Mouse (Mus musculus) stomach, postnatal 0 days (tissue): ENCODE results near the gene Igll1. TPM values are rescaled to one million over a fixed set of nuclear protein-coding genes. Genes with fewer than 3 reads are reported as not detected.
A peak's percentile ranks its signal among the peaks of the same experiment; 100 is the strongest.

Experiments used
- ATAC-seq: fragments of 200-750 bp; cut with Nextera tagmentation; 2 replicates; pipeline ENCODE4 v1.8.0; 2017; ENCODE audit not compliant: low FRiP score, low TSS enrichment
- DNase-seq: peaks from one replicate; pipeline ENCODE4 v3.0.0-alpha.2; 2016; ENCODE audit warnings: low spot score
- H3K27ac ChIP-seq: fragments of 300-500 bp; sonication (generic); replicated peaks from 2 replicates; pipeline ENCODE4 v1.5.1; 2014; ENCODE audit warnings: mild to moderate bottlenecking, control low read depth
- H3K27me3 ChIP-seq: fragments of 300-500 bp; sonication (generic); 2 replicates; pipeline ENCODE4 v1.6.1; 2014; ENCODE audit warnings: low read length; ENCODE audit not compliant: control insufficient read depth, insufficient read depth
- H3K36me3 ChIP-seq: fragments of 300-500 bp; sonication (generic); 2 replicates; pipeline ENCODE4 v1.6.1; 2014; ENCODE audit warnings: low read length, mixed read lengths; ENCODE audit not compliant: control insufficient read depth, insufficient read depth
- H3K4me1 ChIP-seq: fragments of 300-500 bp; sonication (generic); replicated peaks from 2 replicates; pipeline ENCODE4 v1.6.1; 2014; ENCODE audit warnings: antibody characterized with exemption; ENCODE audit not compliant: control insufficient read depth, insufficient read depth
- H3K4me2 ChIP-seq: fragments of 300-500 bp; sonication (generic); replicated peaks from 2 replicates; pipeline ENCODE4 v1.6.1; 2014; ENCODE audit warnings: low read depth, mild to moderate bottlenecking, control low read depth, moderate library complexity
- H3K4me3 ChIP-seq: fragments of 300-500 bp; sonication (generic); 2 replicates; pipeline ENCODE4 v1.5.1; 2014; ENCODE audit warnings: low read depth, low read length, control low read depth
- H3K9ac ChIP-seq: fragments of 300-500 bp; sonication (generic); 2 replicates; pipeline ENCODE4 v1.6.1; 2014; ENCODE audit warnings: mild to moderate bottlenecking, low read length, control low read depth, mixed read lengths
- H3K9me3 ChIP-seq: fragments of 300-500 bp; sonication (generic); 2 replicates; pipeline ENCODE4 v1.6.1; 2016; ENCODE audit warnings: low read length; ENCODE audit not compliant: control insufficient read depth
- CTCF ChIP-seq: IDR thresholded peaks from 2 replicates; pipeline ENCODE4 v1.5.1; 2016; ENCODE audit warnings: antibody characterized with exemption, low read depth, mild to moderate bottlenecking, moderate library complexity
- EP300 ChIP-seq: optimal IDR thresholded peaks from 2 replicates; pipeline ENCODE3; 2016; ENCODE audit warnings: antibody characterized with exemption
- WGBS: fragments of 180-500 bp; shearing (Covaris S2); extraction: QIAGEN DNeasy Blood & Tissue Kit; methylation state at CpG from one replicate; pipeline ENCODE4 v1.1.7; 2014; 5-methylcytosine and 5-hydroxymethylcytosine counted together
- polyA plus RNA-seq: library from polyadenylated mRNA; unstranded; fragments of >200 nt; fragmentation: Nextera tagmentation; extraction: Ambion mirVana; gene quantifications from 2 replicates; pipeline ENCODE4 v1.2.1, GENCODE M21; 2015

Igll1 gene
- polyA plus RNA-seq, 1 experiment from 2014 or later, result not detected

- Histone ChIP-seq H3K4me1 (no peaks in the 10 kb centered on the region), H3K27ac (peak overlapping the region; percentile 75), H3K4me3 (peak overlapping the region; percentile 52), H3K9ac (peak overlapping the region; percentile 45), H3K27me3 (no peaks in the 10 kb centered on the region), H3K4me2 (peak overlapping the region; percentile 84), H3K9me3 (no peaks in the 10 kb centered on the region), H3K36me3 (peaks cover 7% of the 10 kb centered on the region)
- WGBS, result 21% methylated on average over 10 of the region's 10 CpGs
- DNase-seq, result no peak
- peak; percentile 8; the same call in 1 of the 2 replicates for ATAC-seq
- TF ChIP-seq EP300 (no peak), CTCF (no peak)
Observed at GRCm38 (mm10) chr16:16897056-16897584, 33.3 kb upstream of the Igll1 start.

GRCm38 (mm10) chr16:16896382-16897055 lies 32.7 kb upstream of the Igll1 start, which contains the start of gene Ppm1f:
TSS of gene Ppm1f (plus strand) at chr16:16896469.
- Histone ChIP-seq H3K4me1 (no peaks in the 10 kb centered on the region), H3K27ac (peak within 1 kb of the TSS; percentile 75), H3K9me3 (no peaks in the 10 kb centered on the region), H3K36me3 (peaks cover 7% of the 10 kb centered on the region), H3K9ac (peak within 1 kb of the TSS; percentile 45), H3K27me3 (no peaks in the 10 kb centered on the region), H3K4me3 (peak within 1 kb of the TSS; percentile 52), H3K4me2 (peak within 1 kb of the TSS; percentile 84)
- peak; percentile 95 for DNase-seq
- WGBS, result under 1% methylated on average over 29 of the region's 29 CpGs
- peak; percentile 93 for ATAC-seq
- no peak for TF ChIP-seq EP300
- peak; percentile 99 for TF ChIP-seq CTCF

- H3K36me3 ChIP-seq, result peaks cover 8% of the 10 kb centered on the region
- WGBS, result 30% methylated on average over 4 of the region's 4 CpGs
- H3K9me3 ChIP-seq, result no peaks in the 10 kb centered on the region
- TF ChIP-seq EP300 (no peak), CTCF (no peak)
- H3K27me3 ChIP-seq, result no peaks in the 10 kb centered on the region
- ATAC-seq, result no peak
- H3K4me1 ChIP-seq, result no peaks in the 10 kb centered on the region
- no peak overlapping the region for H3K9ac ChIP-seq
- H3K4me2 ChIP-seq, result no peak overlapping the region
- DNase-seq, result no peak
- H3K4me3 ChIP-seq, result no peak overlapping the region
- peak overlapping the region; percentile 61; the same call in 1 of the 2 replicates for H3K27ac ChIP-seq
Observed at GRCm38 (mm10) chr16:16896015-16896381, 32.2 kb upstream of the Igll1 start.

- H3K4me1 ChIP-seq, result no peaks in the 10 kb centered on the region
- H3K4me2 ChIP-seq, result no peak overlapping the region
- H3K4me3 ChIP-seq, result no peak overlapping the region
- H3K36me3 ChIP-seq, result peaks cover 33% of the 10 kb centered on the region
- no peaks in the 10 kb centered on the region for H3K27me3 ChIP-seq
- no peak for TF ChIP-seq EP300
- no peak for TF ChIP-seq CTCF
- 92% methylated on average over 7 of the region's 7 CpGs for WGBS
- H3K27ac ChIP-seq, result no peak overlapping the region
- no peaks in the 10 kb centered on the region for H3K9me3 ChIP-seq
- H3K9ac ChIP-seq, result no peak overlapping the region
- DNase-seq, result no peak
- ATAC-seq, result no peak
Observed at GRCm38 (mm10) chr16:16892366-16892765, 28.6 kb upstream of the Igll1 start.

GRCm38 (mm10) chr16:16888341-16888740 lies 24.6 kb upstream of the Igll1 start:
- 96% methylated on average over 1 of the region's 1 CpGs for WGBS
- no peak for TF ChIP-seq CTCF
- H3K9ac ChIP-seq, result no peak overlapping the region
- H3K9me3 ChIP-seq, result no peaks in the 10 kb centered on the region
- H3K4me3 ChIP-seq, result no peak overlapping the region
- no peaks in the 10 kb centered on the region for H3K4me1 ChIP-seq
- H3K27ac ChIP-seq, result no peak overlapping the region
- H3K4me2 ChIP-seq, result no peak overlapping the region
- H3K27me3 ChIP-seq, result no peaks in the 10 kb centered on the region
- ATAC-seq, result no peak
- no peak for DNase-seq
- H3K36me3 ChIP-seq, result peaks cover 53% of the 10 kb centered on the region

- Histone ChIP-seq H3K27ac (no peak overlapping the region), H3K9me3 (0 out of 2 replicates have a peak, but pooled peaks cover 4% of the 10 kb centered on the region), H3K36me3 (peaks cover 46% of the 10 kb centered on the region), H3K27me3 (no peaks in the 10 kb centered on the region), H3K9ac (no peak overlapping the region), H3K4me1 (no peaks in the 10 kb centered on the region), H3K4me2 (no peak overlapping the region), H3K4me3 (no peak overlapping the region)
- TF ChIP-seq EP300, result no peak
- no peak for TF ChIP-seq CTCF
- no peak for ATAC-seq
- DNase-seq, result no peak
- 88% methylated on average over 5 of the region's 5 CpGs for WGBS
Observed at GRCm38 (mm10) chr16:16879025-16879424, 15.2 kb upstream of the Igll1 start.
